Mouse (Mus musculus) ES-Bruce4 (cell line): ENCODE measurements at regions not wholly inside any gene's neighbourhood (a gene's known extent, or its start where the extent isn't known, plus 50 kb on each side); places are given as distances from the start of the nearest gene placed in this dataset.

Source experiments
- CTCF ChIP-seq: IDR thresholded peaks from one replicate; pipeline ENCODE4 v1.8.1; 2011; ENCODE audit warnings: low read depth, low read length
- EP300 ChIP-seq: IDR thresholded peaks from 2 replicates; pipeline ENCODE4 v1.6.1; 2011; ENCODE audit warnings: low read depth, low read length; ENCODE audit not compliant: insufficient read depth
- POLR2A ChIP-seq: IDR thresholded peaks from one replicate; pipeline ENCODE4 v1.8.1; 2011; ENCODE audit warnings: low read length; ENCODE audit not compliant: insufficient read depth

DNA sequence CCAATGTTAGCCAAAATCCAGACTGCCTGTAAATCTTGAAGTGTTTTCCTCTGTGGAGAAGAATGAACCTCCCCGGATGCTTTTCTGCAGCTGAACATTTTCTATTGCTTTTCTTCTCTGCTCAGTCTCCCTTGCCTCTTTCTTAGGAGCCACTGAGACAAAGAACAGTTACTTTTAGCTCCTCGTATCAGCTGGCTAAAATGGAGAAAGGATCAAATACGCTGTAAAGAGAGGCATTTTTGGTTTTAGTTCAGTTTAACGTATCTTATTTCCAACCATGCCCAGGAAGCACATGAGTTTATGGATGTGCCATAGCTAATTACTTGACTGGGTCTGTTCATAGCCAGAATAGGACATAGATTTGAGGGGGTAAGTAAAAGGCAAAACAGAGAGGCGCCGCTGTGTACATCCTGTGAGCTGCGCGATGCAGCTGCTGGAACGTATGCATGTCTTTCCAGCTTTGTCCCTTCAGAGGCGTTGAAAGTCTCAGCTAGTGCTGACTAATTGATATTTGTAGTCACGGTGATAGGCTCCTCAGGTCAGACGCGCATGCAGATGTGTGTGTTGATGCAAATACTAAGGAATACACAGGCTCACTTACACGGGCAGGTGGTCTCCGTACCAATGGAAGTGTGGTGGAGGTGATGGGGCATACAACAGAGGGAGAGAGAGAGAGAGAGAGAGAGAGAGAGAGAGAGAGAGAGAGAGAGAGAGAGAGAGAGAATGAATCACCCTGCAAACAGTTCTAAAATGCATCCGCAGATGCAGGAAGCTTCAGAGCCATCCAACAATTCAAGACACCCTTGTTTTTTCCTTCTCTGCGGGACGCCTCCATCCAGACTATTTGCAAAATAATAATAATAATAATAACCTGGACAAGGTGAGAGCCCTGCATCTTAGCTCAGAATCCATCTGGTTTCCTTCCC, 216.5 kb upstream of the Ubash3b start:
- TF ChIP-seq CTCF (no peak), POLR2A (no peak), EP300 (no peak)
